Mouse (Mus musculus): ENCODE measurements around the gene Arhgdib.

DNA sequence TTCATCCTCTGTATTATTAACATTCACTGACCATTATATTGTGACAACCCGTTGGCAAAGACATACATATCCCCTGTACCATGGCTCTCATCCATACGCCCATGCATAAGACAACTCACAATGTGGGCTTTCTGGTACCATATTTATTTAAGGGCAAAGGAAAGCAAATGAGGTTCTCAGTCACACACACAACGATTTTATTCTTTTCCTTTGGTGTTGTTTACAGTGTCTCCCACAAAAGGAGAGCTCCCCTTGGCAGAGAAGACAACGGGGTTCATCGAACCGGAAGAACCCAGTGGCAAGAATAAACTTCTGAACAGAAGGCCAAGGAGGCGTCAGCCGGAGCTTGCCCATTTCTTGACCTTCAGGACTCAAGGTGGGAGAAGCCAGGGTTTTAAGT is 18.2 kb downstream of the Arhgdib start, which contains the start of gene Pde6h:
- TF ChIP-seq CTCF (conservative IDR thresholded peaks at IDR 0.05; ENCODE audit: low read length) (no peak), NANOG (IDR thresholded peaks at IDR 0.05; ENCODE audit: borderline replicate concordance, low read length) (no peak)
